Mouse (Mus musculus) frontal cortex, adult 2 months (tissue): Measurements from ENCODE around the gene Hspb9. TPM values are rescaled to one million over a fixed set of nuclear protein-coding genes. Genes with fewer than 3 reads are reported as not detected.

Source experiments
- DNase-seq, 2 experiments: peaks; one replicate each; pipeline ENCODE4 v3.0.0; 2022; ENCODE audit warnings: low spot score in 1 of 2; ENCODE audit errors: extremely low spot score in 1 of 2
- polyA plus RNA-seq: library from polyadenylated mRNA; depleted of rRNA; stranded (reverse); fragments of >200 nt; gene quantifications from 2 replicates; pipeline ENCODE4 v1.2.3, GENCODE M21; 2012

The Hspb9 gene
- polyA plus RNA-seq, 1 experiment, result not detected

DNA sequence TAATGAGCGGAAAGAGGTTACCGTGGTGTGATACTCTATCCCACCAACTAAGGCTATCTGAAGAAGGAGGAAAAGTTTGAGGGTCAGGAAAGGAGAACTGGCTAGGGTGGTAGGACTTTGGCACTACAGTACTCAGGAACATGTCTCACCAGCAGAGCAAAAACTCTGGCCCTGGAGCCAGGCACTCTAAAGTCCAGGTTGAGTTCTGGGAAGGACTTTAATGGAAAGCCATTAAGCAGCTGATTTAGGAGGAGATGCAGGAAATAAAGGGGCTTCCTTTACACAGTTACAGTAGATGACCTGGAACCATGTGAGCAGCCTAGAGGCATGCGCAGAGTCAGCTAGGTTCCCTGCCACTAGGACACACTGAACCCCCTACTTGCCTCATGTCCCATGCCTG, 13.6 kb downstream of the Hspb9 start:
- DNase-seq, result no peak

DNA sequence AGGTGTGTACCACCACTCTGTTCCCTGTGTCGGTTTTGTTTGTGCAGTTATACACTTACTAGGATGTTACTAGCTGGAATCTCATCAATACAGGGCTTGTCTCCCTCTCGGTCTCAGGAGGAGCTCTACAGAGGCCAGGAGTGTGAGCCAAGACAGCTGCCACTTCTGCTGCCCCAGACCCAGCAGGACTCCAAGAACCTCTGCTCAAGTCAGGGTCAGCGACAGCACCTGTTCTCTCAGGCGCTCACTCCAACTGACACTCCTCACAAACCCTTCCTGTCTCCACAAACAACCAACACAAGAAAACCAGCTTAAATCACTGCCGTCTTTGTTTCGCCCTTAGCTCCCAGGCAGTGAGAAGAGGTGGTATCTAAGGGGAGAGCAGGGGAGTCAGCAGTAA, 15.0 kb downstream of the Hspb9 start:
- DNase-seq, result no peak

DNA sequence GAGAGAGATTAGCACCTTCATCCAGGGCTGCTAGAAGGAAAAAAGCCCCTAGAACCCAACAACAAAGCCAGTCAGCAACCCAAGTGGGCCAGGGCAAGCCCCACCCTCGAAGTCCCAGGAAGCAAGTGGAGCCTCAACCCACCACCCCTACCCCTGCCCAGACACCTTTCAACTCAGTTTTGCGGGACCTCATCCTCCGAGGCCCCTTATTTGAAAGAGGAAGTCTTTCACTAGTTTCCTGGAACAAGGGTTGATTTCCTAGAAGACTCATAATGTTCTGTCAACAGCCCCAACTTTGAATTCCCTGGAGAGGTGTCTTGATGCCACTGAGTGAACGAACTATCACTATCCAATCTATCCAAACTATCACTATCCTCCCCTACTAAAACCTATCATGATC, 16.3 kb downstream of the Hspb9 start:
- no peak for DNase-seq

DNA sequence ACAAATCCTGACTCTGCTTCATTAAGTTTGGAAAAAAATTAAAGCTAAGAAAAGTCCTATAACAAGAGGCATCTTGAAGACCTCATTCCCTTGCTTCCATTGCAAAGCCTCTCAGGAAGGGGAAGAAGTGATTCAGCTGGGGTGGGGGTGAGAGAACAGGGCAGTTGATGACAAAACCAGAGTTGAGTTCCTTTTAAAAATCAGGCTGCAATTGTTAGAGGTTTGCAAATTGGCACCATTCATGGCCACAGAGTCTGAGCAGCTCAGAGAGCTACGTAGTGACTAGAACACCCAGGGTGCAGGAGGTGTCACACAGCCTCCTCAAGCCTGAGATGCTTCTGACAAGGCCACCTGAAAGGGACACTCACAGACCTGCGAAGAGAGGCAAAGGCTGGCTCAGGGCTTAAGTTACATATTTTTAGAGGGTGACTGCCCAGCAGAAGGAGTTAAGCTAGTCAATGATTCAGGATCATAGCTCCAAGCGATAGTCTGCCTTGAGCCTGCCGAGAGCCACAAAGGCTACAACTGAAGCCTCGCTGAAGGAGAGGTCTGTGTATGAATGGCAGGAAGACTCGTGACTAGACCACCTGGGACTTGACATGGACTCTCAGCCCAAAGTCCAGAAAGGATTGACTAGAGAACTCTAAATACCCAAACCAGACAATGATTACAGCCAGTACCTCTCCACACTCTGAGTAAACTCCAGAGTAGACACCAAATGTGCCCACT, 17.0 kb downstream of the Hspb9 start:
- DNase-seq, result no peak

DNA sequence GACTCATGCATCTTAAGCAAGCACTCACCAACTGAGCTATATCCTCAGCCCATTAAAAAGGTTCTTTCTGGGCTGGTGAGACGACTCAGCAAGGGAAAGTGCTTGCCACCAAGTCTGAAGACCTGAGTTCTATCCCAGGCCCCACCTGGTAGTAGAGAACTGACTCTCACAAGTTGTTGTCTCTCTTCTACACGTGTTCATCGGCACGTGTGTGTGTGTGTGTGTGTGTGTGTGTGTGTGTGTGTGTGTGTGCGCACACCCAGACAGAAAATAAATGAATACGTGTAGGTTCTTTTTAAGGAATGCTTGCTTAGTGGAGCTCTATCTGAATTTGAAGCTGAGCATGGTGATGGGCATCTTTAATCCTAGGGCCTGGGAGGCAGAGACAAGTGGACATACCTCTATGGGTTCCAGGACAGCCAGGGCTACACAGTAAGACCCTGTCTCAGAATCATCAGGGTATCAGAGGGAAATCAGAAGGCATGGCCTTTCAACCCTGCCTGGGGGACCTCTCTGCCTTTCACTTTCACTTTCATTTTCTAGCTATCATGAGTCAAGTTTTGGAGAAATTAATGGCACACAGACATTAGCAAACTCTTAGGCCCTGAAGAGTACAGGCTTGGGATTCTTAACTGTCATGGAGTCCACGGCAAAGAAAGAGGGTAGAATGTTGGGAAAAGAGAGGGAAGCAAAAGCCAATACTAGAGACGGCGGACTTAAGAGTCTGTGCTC, 21.6 kb downstream of the Hspb9 start:
- DNase-seq, result no peak

DNA sequence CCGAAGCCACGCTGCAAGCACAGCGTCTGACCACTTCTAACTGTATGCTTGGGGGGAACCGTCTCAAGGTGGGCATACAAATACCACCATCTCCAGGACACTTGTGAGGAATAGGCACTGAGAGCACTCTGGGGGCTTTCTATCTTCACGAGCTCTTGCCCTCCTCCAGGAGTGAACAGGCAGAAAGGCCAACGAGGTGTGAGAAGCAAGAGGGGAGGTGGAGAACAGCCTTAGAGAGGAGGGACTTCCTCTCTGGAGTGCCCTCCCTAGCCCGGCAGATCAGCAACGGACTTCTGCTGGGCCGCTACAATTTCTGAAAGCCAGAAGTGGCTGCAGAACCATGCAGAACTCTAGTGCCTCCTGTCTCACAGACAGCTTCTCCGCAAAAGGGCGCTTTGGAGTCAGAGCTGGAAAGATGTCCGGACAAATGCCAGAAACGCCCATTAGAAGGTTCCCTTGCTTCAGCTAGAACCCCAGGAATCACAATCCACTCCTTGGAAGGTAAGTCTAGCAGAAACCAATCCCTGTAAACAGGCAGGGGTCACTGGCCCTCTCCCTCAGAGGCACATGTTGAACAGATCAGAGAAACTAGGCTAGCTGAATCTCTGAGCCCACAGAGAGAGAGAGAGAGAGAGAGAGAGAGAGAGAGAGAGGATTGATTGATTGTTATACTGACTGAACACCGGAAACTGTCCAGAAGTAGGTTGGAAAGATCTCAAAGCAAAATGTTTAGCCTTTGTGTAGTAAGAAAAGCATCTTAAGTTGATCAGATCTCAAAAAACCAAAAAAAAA, 22.5 kb downstream of the Hspb9 start:
- DNase-seq, result no peak

DNA sequence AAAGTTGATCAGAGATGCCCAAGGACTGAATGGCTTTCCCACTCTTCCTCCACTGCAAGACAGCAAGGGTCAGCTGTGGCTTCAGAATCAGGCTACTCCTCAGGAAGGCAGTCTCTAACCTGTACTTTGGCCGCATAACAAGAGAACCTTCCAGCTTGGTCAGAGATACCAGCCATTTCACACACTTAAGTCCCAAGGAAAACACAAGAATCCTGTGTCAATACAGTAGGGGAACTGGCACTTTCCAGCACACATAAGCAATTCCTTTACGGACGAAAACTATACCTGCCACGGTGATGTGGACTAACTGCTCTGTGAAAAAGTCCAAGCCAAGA, 23.1 kb downstream of the Hspb9 start:
- no peak for DNase-seq

DNA sequence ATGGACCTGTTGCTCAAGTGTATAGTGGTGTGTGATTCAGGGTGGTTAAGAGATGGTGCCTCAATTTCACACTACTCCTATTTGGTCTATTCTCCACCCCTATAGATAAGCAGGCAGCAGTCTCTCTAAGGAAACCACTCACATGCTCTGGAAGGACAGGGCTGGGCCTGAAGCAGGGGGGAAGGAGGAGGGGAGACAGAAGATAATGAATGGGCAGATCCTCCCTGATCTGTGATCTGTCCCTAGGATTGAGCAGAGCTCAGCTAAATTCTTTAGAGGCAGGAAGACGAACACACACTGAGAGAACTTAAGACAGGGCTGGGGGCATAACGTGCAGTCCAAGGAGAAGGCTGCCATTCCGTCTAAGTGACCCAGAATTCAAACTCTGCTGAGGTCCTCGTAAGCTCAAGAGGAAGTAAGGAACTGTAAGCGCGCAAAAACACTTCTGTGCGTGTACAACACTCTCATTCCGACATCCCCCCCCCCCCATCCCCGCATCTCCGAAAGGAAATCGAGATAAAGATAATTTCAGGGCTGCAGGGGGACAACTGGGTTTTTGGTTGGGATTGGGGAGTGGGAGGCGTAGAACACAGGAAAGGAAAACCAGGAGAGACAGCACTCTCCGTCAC, 23.6 kb downstream of the Hspb9 start:
- DNase-seq, result no peak

DNA sequence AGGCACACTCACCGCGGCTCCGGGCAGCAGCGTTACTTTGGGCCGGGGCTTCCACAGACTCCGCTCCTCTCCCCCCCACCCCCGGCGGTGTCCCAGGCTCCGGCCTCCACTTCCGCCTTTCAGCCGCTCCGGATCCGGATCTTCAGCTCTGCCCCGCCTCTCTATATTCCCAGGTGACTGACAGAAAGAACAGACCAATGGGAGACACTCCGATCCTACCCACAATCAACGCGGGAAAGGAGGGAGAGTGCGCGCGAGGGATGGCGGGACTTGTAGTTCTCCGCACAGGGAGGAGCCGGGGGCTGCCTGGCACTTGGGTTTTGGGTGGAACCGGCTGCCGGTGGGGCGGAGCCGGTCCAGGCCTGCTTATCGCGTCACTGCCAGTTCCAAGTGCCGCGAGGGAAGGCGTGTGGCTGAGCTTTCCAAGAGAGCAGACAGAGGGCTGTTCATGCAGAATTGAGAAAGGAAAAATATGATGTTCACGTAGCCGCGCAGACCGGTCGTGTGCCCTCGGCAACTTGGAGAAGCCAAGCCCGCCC, 24.5 kb downstream of the Hspb9 start, which contains the start of gene Rab5c:
Gene Rab5c, minus strand, starts transcription at position 150 of the 539 bp plus-strand sequence.
- peak; percentile 99 for DNase-seq

DNA sequence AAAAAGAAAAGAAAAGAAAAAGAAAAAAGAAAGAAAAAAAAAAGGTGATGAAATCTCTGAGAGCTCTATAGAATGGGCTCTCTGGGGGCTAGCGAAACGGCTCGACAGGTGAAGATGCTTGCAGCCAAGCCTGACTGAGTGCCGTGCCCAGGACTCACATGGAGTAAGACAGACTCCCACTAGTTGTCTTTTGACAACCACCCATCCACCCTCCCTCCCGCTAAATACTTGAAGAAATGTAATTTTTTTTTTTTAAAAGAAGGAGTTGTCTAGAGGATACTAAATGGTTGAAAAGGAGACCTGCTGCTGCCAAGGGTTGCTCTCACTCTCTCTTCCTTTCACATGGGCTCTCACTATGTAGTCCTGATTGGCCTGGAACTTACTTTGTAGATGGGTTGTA, 25.1 kb downstream of the Hspb9 start:
- no peak for DNase-seq

DNA sequence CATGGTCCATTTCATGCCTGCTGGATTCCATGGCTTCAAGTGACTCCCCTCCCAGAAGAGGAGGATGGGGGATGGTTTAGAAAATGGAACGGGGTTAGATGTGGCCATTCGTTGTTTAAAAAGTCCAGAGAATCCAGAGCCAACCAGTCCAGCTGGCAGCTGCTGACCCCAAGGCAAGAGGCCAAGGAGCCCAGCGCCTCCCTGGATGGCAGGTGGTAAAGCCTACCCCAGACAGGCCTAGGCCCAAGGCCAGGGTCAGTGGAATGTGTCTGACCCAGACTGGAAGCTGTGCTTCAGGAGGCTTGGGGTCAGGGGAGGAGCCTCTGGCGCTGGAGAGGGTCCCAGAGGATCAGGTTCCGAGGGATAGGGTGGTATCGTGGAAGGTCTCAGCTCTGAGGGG, 27.7 kb downstream of the Hspb9 start:
- no peak for DNase-seq

DNA sequence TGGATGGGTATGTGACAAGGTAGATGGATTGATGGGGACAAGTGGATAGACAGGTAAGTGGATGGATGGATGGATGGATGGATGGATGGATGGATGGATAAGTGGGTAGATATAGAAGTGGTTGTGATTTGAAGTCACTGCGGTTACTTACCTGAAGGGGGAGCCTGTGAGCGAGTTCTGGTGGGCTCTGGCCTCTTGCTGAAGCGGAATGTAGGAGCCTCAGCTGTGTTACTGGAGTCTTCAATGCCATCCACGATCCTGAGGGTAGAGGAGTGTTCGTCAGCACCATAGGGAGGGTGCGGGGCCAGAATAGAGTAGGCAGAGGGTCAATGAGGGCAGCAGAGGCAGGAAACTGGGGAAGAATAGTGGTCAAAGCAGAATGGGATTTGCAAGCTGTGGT, 31.4 kb downstream of the Hspb9 start:
- DNase-seq, result peak in 1 of 2 experiments; percentile 76

DNA sequence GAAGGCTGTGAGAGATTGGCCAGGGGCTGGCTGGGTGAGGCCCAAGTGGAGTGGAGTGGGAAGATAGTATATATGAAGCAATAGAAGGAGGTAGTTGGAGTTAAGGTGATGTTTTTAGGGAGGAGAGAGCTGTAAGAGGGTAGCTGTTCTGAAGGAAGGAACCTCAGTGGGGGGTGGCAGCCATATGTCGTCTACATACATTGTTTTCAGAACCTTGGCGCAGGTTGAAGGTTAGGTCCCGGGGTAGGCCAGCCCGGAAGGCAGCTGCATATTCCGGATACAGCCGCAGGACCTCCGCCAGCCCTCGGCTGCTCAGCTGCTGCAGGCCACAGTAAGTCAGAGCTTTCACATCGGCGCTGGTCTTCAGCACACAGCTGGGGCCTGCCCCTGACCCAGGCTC, 32.9 kb downstream of the Hspb9 start:
- no peak for DNase-seq

DNA sequence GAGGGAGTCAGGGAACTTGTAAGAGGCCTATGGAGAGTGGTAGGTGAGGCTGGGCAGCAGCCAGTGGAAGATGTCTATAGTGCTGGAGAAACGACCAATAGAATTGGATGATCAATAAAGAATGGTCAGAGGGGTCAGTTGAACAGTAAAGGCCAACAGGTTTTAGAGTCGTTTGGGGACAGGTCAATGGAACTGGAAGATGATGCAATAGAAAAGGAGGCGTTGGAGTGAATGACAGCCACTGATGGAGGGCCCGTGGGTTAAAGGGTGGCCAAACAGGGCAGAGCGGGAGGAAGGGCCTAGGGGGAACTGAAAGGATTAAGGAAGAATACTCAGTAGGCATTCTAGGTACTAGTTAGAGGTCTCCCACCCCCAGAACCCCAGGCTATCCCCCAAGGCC, 33.5 kb downstream of the Hspb9 start:
- no peak for DNase-seq

DNA sequence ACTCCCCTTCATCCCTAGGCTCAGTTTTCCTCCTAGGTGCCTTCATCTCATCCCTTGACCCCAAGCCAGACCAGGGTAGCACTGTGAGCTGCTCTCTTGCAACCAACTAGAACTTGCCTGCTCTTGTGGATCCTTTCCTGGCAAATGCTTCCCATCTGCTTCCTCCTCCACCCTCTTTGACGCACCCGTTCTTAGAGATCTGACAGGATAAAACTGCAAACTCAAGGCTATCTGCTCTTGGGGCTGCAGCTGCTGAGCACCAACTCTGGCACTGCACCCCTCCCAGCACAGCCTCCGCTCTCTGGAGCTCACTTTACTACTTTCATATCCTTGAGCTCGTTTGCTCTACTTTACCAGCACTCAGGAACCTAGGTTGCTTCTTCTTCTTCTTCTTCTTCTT, 35.0 kb downstream of the Hspb9 start:
- peak in 1 of 2 experiments; percentile 65 for DNase-seq

DNA sequence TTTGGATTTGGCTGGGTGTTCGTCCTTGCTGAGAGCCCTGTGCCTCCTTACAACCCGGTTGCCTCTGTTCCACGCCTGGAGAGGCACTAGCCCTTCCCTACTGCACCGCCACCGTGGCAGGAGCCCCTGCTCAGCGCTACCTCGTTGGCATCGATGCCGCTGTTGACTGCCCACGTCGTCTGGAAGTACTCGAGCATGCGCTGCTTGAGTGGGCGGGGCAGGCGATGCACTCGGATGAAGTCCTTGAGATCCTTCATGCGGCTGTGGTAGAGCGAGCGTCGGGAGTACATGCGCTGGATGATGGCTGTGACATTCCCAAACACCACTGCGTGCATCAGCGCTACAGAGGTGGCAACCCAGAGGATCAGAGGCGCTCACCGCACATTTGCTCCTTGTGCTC, 35.8 kb downstream of the Hspb9 start:
- peak in 1 of 2 experiments; percentile 71 for DNase-seq

DNA sequence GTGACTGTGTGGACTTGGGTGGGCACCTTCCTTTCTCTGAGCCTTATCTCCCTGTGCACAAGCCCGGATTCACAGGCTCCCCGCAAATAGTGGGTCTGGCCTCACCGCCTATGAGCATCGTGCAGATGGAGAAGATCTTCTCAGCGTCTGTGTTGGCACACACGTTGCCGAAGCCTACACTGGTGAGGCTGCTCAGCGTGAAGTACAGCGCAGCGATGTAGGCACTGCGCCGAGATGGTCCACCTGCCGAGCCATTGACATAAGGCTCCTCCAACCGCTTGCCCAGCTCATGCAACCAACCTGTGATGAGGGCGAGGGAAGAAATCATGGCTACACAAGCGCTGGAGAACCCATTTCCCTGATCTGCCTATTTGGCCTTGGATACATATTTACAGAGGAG, 36.5 kb downstream of the Hspb9 start:
- DNase-seq, result no peak

DNA sequence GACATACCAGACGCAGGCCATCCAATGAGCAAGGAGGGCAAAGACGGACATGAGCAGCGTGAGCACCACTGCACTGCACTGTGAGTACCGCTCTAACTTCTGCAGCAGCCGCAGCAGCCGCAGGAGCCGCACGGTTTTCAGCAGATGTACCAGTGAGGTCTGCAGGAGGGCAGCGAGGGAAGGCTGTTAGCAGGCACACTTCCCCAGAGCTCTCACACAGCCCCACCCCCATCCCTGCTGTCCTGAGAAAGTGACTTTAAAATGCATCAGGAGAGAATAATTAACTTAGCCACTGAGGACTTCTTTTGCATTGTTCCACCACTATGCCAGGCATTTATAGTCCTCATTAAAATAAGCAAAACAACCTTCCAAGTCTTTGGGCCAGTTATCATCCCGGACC, 38.6 kb downstream of the Hspb9 start:
- no peak for DNase-seq

DNA sequence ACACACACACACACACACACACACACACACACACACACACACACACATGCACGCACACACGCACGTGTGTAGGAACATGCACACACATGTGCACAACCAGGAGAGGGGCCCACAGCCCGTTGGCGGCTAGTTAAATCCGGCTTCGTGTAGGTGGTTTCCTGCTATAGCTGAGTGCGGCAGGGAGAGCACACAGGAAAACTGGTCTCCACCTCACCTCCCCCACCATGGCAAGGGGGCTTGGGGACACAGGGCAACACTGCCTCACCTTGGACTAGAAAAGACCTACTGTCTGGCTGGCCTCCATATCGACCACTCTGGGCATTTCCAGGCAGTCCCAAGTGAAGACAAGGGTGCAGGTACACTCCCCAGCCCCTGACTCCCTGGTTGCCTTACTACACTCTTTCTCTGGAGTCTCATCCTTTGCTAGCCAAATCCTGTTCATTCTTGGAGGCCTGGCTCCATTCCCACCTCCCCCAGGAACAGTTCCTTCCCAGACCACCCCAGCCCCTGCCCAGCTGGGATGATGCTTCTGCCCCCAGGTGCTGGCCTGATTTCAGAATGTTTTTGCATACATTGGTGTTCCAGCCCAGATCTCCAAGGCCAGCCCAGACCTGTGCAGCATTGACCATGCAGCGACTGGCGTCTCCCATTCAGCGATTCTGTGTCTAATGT, 40.5 kb downstream of the Hspb9 start:
- DNase-seq, result peak; percentile 58 to 77

DNA sequence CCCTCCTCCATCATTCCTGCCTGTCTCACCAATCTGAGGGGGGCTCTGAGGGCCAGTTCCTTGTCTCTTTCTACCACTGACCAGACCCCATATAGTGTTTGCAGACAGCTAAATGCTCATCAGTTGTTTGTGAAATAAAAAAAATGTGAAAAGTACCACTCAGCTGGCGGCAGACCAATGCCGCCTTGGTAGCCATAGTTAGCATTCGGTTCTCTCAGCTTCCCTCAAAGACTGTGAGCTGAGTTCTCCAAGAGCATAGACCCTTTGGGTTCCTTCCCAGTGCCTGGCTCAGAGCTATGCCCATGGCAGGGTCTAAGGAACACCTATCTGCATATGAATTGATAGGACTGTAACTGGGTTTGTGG, 41.0 kb downstream of the Hspb9 start:
- DNase-seq, result peak in 1 of 2 experiments; percentile 68
